Mouse (Mus musculus): ENCODE data around the gene Ppp2r1a. TPM values are rescaled to one million over a fixed set of nuclear protein-coding genes. Genes with fewer than 3 reads are reported as not detected.
A peak's percentile ranks its signal among the peaks of the same experiment; 100 is the strongest.

Gene Ppp2r1a
- polyA plus RNA-seq, 1 experiment from 2014 or later, result 217 TPM

GRCm38 (mm10) chr17:20946636-20947035 lies 1.5 kb downstream of the Ppp2r1a start:
- no peaks in the 10 kb centered on the region for H3K4me1 ChIP-seq (replicated peaks; ENCODE audit: control insufficient read depth, insufficient read depth)
- no peak for TF ChIP-seq EP300 (optimal IDR thresholded peaks at IDR 0.05)
- DNase-seq (ENCODE audit: low spot score) (no peak), ATAC-seq (ENCODE audit: low FRiP score, low TSS enrichment) (no peak; the same call in 1 of the 2 replicates)
- H3K4me2 ChIP-seq (replicated peaks; ENCODE audit: low read depth), result peak overlapping the region; percentile 77
- peak overlapping the region; percentile 81 for H3K4me3 ChIP-seq (ENCODE audit: low read depth, low read length)
- no peak overlapping the region for H3K27ac ChIP-seq (replicated peaks)
- no peaks in the 10 kb centered on the region for H3K36me3 ChIP-seq (ENCODE audit: control insufficient read depth, insufficient read depth, low read length)
- no peaks in the 10 kb centered on the region for H3K27me3 ChIP-seq (ENCODE audit: control insufficient read depth, insufficient read depth, low read length)
- no peaks in the 10 kb centered on the region for H3K9me3 ChIP-seq (ENCODE audit: control insufficient read depth, low read length)
- H3K9ac ChIP-seq (ENCODE audit: low read length), result 0 out of 2 replicates have a peak overlapping the region, but pooled peaks have one; percentile 87

DNA sequence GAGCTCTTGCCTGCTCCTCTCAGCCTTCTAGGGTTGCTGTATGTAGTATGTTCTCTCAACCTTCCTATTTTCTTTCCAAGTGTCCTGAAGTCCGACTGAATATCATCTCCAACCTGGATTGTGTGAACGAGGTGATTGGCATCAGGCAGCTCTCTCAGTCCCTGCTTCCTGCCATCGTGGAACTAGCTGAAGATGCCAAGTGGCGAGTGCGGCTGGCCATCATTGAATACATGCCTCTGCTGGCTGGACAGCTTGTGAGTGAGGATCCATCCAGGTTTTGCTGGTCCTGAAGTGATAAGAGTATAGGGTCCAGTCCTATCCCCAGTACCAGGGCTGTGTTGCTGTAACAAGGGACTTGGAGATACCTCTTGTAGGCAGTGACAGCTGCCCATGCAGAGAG lies 15.3 kb downstream of the Ppp2r1a start:
- Histone ChIP-seq H3K4me3 (ENCODE audit: low read depth, low read length) (no peak overlapping the region), H3K9me3 (ENCODE audit: control insufficient read depth, low read length) (no peaks in the 10 kb centered on the region), H3K36me3 (ENCODE audit: control insufficient read depth, insufficient read depth, low read length) (peaks cover 76% of the 10 kb centered on the region), H3K9ac (ENCODE audit: low read length) (no peak overlapping the region), H3K4me1 (replicated peaks; ENCODE audit: control insufficient read depth, insufficient read depth) (no peaks in the 10 kb centered on the region), H3K27me3 (ENCODE audit: control insufficient read depth, insufficient read depth, low read length) (no peaks in the 10 kb centered on the region), H3K27ac (replicated peaks) (no peak overlapping the region), H3K4me2 (replicated peaks; ENCODE audit: low read depth) (no peak overlapping the region)
- no peak for TF ChIP-seq CTCF (IDR thresholded peaks at IDR 0.05; ENCODE audit: low read depth)
- no peak for TF ChIP-seq EP300 (optimal IDR thresholded peaks at IDR 0.05)
- DNase-seq (ENCODE audit: low spot score), result no peak
- no peak for ATAC-seq (ENCODE audit: low FRiP score, low TSS enrichment)
- 97% methylated on average over 5 of the region's 5 CpGs for WGBS

GRCm38 (mm10) chr17:20965421-20965820 lies 20.3 kb downstream of the Ppp2r1a start:
- Histone ChIP-seq H3K36me3 (ENCODE audit: control insufficient read depth, insufficient read depth, low read length) (peaks cover 42% of the 10 kb centered on the region), H3K9ac (ENCODE audit: low read length) (no peak overlapping the region), H3K4me3 (ENCODE audit: low read depth, low read length) (no peak overlapping the region), H3K27me3 (ENCODE audit: control insufficient read depth, insufficient read depth, low read length) (no peaks in the 10 kb centered on the region), H3K27ac (replicated peaks) (no peak overlapping the region), H3K4me1 (replicated peaks; ENCODE audit: control insufficient read depth, insufficient read depth) (no peaks in the 10 kb centered on the region), H3K9me3 (ENCODE audit: control insufficient read depth, low read length) (no peaks in the 10 kb centered on the region), H3K4me2 (replicated peaks; ENCODE audit: low read depth) (no peak overlapping the region)
- ATAC-seq (ENCODE audit: low FRiP score, low TSS enrichment), result no peak
- no peak for DNase-seq (ENCODE audit: low spot score)
- WGBS, result 84% methylated on average over 4 of the region's 4 CpGs
- TF ChIP-seq CTCF (IDR thresholded peaks at IDR 0.05; ENCODE audit: low read depth) (no peak), EP300 (optimal IDR thresholded peaks at IDR 0.05) (no peak)

DNA sequence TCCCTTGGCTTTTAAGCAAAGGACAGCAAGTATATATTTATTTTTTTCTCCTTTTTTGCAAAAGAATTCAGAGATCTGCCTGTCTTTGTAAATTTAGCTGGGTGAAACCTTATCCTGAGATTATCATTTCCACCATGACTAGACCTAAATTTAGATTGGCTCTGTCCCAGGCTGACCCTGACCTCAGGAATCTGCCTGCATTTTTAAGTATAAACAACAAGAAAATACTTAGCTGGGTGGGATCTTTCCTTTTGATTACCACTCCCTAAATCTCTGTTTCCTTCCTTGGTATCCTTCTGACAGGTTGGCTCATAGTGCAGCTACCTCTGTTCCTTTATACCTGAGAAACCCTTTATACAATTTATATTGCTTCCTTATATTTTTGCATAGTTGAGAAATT lies 21.6 kb downstream of the Ppp2r1a start:
- Histone ChIP-seq H3K4me1 (replicated peaks; ENCODE audit: control insufficient read depth, insufficient read depth) (no peaks in the 10 kb centered on the region), H3K36me3 (ENCODE audit: control insufficient read depth, insufficient read depth, low read length) (peaks cover 31% of the 10 kb centered on the region), H3K27me3 (ENCODE audit: control insufficient read depth, insufficient read depth, low read length) (no peaks in the 10 kb centered on the region), H3K27ac (replicated peaks) (no peak overlapping the region), H3K9ac (ENCODE audit: low read length) (no peak overlapping the region), H3K4me3 (ENCODE audit: low read depth, low read length) (no peak overlapping the region), H3K4me2 (replicated peaks; ENCODE audit: low read depth) (no peak overlapping the region), H3K9me3 (ENCODE audit: control insufficient read depth, low read length) (no peaks in the 10 kb centered on the region)
- no peak for DNase-seq (ENCODE audit: low spot score)
- no peak for ATAC-seq (ENCODE audit: low FRiP score, low TSS enrichment)
- TF ChIP-seq CTCF (IDR thresholded peaks at IDR 0.05; ENCODE audit: low read depth) (no peak), EP300 (optimal IDR thresholded peaks at IDR 0.05) (no peak)

DNA sequence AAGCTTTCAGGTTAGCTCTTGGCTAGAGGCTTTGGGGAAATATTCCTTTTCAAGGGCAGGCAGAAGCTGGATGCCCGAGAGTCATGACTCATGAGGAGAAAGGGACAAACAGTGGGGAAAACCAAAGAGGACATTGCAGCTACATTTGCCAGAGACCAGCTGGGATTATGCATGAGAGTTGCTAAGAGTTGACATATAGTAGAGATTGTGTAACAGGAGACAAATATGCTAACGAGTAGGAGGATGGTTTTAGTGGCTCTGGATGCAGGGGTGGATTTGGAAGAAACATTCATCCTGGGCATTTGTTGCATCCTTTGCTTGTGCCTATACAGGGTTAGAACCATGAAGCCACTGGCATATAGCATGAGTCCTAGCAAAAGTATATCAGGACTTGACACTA lies 48.6 kb downstream of the Ppp2r1a start:
- Histone ChIP-seq H3K4me3 (ENCODE audit: low read depth, low read length) (no peak overlapping the region), H3K9me3 (ENCODE audit: control insufficient read depth, low read length) (no peaks in the 10 kb centered on the region), H3K4me1 (replicated peaks; ENCODE audit: control insufficient read depth, insufficient read depth) (no peaks in the 10 kb centered on the region), H3K4me2 (replicated peaks; ENCODE audit: low read depth) (no peak overlapping the region), H3K36me3 (ENCODE audit: control insufficient read depth, insufficient read depth, low read length) (no peaks in the 10 kb centered on the region), H3K27ac (replicated peaks) (no peak overlapping the region), H3K9ac (ENCODE audit: low read length) (no peak overlapping the region), H3K27me3 (ENCODE audit: control insufficient read depth, insufficient read depth, low read length) (no peaks in the 10 kb centered on the region)
- no peak for DNase-seq (ENCODE audit: low spot score)
- ATAC-seq (ENCODE audit: low FRiP score, low TSS enrichment), result no peak
- 68% methylated on average over 2 of the region's 2 CpGs for WGBS
- TF ChIP-seq CTCF (IDR thresholded peaks at IDR 0.05; ENCODE audit: low read depth), result no peak
- no peak for TF ChIP-seq EP300 (optimal IDR thresholded peaks at IDR 0.05)

DNA sequence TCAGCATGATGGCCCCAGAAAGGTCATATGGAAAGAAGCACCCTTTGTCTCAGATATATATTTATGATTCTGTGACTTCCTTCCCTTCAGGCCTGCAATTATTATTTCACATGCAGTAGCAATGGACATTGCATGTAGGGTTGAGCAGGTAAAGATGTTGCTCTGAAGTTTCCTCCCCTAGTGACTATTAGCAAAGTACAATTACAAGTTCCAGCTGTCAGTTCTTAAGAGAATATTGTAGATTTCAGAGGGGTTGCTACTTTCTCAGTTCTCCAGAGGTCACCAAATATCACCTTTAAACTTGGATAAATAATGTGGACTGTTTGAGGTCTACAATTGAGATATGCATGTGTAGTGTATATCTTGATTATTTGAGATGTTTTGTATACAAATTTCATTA lies 51.3 kb downstream of the Ppp2r1a start, which contains the start of gene Vmn1r233:
Gene Vmn1r233 (minus strand): TSS at position 101 of the 400 bp plus-strand sequence.
- no peak within 1 kb of the TSS for H3K27ac ChIP-seq (replicated peaks)
- no peak for ATAC-seq (ENCODE audit: low FRiP score, low TSS enrichment)
- no peaks in the 10 kb centered on the region for H3K36me3 ChIP-seq (ENCODE audit: control insufficient read depth, insufficient read depth, low read length)
- H3K9ac ChIP-seq (ENCODE audit: low read length), result no peak within 1 kb of the TSS
- no peaks in the 10 kb centered on the region for H3K27me3 ChIP-seq (ENCODE audit: control insufficient read depth, insufficient read depth, low read length)
- no peak for DNase-seq (ENCODE audit: low spot score)
- H3K4me1 ChIP-seq (replicated peaks; ENCODE audit: control insufficient read depth, insufficient read depth), result no peaks in the 10 kb centered on the region
- no peak within 1 kb of the TSS for H3K4me2 ChIP-seq (replicated peaks; ENCODE audit: low read depth)
- H3K4me3 ChIP-seq (ENCODE audit: low read depth, low read length), result no peak within 1 kb of the TSS
- no peaks in the 10 kb centered on the region for H3K9me3 ChIP-seq (ENCODE audit: control insufficient read depth, low read length)
- no peak for TF ChIP-seq EP300 (optimal IDR thresholded peaks at IDR 0.05)
- TF ChIP-seq CTCF (IDR thresholded peaks at IDR 0.05; ENCODE audit: low read depth), result no peak

All from stomach, postnatal 0 days (tissue).